In genomic region chr2:32997792-32998191, GRCm38 (mm10) we compare ENCODE assay signal across 25 mouse cellular contexts.
"Had no signal": no experiment of that assay in that cellular context is flagged by ENCODE, and none has a peak within 500 bp of the region (broad histone marks: within the 10 kb centered on the region; RNA-seq: fewer than 3 reads in every experiment).

No protein-coding gene starts in this region.

- H3K27ac ChIP-seq: heart, adult 2 months; heart, embryonic 13.5 days; heart, embryonic 15.5 days; hindbrain, embryonic 13.5 days; hindbrain, embryonic 15.5 days; hindbrain, postnatal 0 days; intestine, embryonic 15.5 days; layer of hippocampus, adult 2 months; left cerebral cortex, adult 2 months; limb, embryonic 10.5 days; limb, embryonic 12.5 days; liver, embryonic 13.5 days; liver, embryonic 15.5 days had no signal

- ATAC-seq: hindbrain, postnatal 0 days; intestine, embryonic 15.5 days; intestine, postnatal 0 days had no signal

- H3K4me3 ChIP-seq: heart, adult 2 months; heart, embryonic 13.5 days; heart, embryonic 15.5 days; hindbrain, embryonic 13.5 days; hindbrain, embryonic 15.5 days; intestine, embryonic 15.5 days; layer of hippocampus, adult 2 months; left cerebral cortex, adult 2 months; limb, embryonic 10.5 days; limb, embryonic 12.5 days; liver, embryonic 13.5 days; liver, embryonic 15.5 days had no signal

- H3K27me3 ChIP-seq: heart, embryonic 13.5 days; heart, embryonic 15.5 days; hindbrain, embryonic 13.5 days; hindbrain, embryonic 15.5 days; intestine, embryonic 15.5 days; limb, embryonic 12.5 days; liver, embryonic 13.5 days; liver, embryonic 15.5 days had no signal

- H3K4me1 ChIP-seq: heart, embryonic 13.5 days; heart, embryonic 15.5 days; hindbrain, embryonic 13.5 days; hindbrain, embryonic 15.5 days; intestine, embryonic 15.5 days; limb, embryonic 12.5 days; liver, embryonic 13.5 days; liver, embryonic 15.5 days had no signal

- DNase-seq: gastrocnemius, postnatal 14 days; gastrocnemius, postnatal 36 days; heart, adult 11 months; heart, adult 2 months; heart, postnatal 14 days; heart, postnatal 36 days; kidney, adult 18-20 months; kidney, adult 8-10 months; kidney, postnatal 10 days; kidney, postnatal 25 days; kidney, postnatal 4 days; liver; liver, embryonic 13.5 days had no signal
